Mouse (Mus musculus) gastrocnemius, postnatal 25 days (tissue): ENCODE measurements at regions not wholly inside any gene's neighbourhood (a gene's known extent, or its start where the extent isn't known, plus 50 kb on each side); places are given as distances from the start of the nearest gene placed in this dataset.

Experiments used
- DNase-seq: peaks from one replicate; pipeline ENCODE4 v3.0.0; 2022

DNA sequence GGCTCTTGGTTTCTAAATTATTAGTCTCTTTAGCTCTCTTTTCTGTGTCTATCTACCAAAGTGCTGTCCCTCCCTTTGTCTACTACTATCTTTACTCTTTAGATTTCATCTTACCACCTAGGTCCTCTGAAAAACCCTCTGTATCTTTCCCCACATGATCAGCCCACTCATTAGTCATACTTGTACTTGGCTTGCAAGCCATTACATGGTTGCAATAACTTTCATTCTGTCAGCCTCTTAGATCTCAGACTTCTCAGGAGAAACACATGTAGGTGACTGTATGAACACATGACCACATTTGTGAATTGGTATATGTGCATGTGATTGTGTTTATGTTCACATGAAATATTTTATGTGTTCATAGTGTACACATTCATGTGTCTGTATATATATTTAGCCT, 83.3 kb upstream of the Agbl1 start:
- DNase-seq, result no peak

- DNase-seq, result no peak
Observed at GRCm38 (mm10) chr7:76156869-76157268, 72.8 kb upstream of the Agbl1 start.

GRCm38 (mm10) chr7:76164191-76164590, 65.5 kb upstream of the Agbl1 start:
- DNase-seq, result no peak

- DNase-seq, result no peak
Observed at GRCm38 (mm10) chr7:76164735-76165630, 64.7 kb upstream of the Agbl1 start.

GRCm38 (mm10) chr7:76170481-76170880, 59.2 kb upstream of the Agbl1 start:
- DNase-seq, result no peak

DNA sequence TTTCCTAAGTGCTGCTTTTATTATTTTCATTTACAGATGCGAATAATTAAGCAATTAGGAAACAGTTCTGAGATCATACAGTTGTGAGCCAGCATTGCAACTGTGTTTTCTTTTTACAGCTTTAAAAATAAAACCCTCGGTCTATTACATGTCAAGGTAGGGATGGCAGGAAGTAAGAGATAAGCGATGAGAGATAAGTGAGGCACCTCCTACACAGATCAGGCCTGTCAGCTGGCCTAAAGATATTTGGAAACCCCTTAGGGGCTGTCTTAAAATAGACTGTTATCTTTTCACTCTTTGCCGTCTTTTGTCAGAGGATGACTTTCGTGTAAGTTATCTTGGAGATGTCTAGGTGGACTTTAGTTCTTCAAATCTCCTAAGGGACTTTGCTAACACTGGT, 53.5 kb upstream of the Agbl1 start:
- DNase-seq, result no peak

DNA sequence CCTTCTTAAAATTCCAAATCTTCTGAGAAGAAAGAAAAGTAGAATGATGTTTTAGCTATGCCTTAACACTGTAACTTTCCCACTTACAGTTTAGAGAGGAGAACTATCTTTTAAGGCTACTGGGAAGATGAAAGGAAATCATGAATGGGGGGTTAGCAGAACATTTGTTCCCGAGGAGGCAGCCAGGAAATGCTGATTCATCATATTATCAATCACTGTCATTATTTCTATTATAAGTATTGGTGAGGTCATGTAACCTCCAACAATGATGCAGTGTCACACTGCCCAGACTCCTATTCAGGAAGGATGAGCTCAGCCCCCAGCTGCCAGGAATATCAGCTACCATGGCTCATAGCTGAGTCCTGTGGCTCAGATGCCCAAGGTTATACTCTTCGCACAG, 52.3 kb upstream of the Agbl1 start:
- peak; percentile 12 for DNase-seq
